Mouse (Mus musculus): Measurements from ENCODE around the gene Adprh.
"Not testable (repeated sequence)": the region's sequence is repeated elsewhere in the genome, so short reads cannot be mapped to it uniquely, and the experiment has no call there.

Gene Adprh

DNA sequence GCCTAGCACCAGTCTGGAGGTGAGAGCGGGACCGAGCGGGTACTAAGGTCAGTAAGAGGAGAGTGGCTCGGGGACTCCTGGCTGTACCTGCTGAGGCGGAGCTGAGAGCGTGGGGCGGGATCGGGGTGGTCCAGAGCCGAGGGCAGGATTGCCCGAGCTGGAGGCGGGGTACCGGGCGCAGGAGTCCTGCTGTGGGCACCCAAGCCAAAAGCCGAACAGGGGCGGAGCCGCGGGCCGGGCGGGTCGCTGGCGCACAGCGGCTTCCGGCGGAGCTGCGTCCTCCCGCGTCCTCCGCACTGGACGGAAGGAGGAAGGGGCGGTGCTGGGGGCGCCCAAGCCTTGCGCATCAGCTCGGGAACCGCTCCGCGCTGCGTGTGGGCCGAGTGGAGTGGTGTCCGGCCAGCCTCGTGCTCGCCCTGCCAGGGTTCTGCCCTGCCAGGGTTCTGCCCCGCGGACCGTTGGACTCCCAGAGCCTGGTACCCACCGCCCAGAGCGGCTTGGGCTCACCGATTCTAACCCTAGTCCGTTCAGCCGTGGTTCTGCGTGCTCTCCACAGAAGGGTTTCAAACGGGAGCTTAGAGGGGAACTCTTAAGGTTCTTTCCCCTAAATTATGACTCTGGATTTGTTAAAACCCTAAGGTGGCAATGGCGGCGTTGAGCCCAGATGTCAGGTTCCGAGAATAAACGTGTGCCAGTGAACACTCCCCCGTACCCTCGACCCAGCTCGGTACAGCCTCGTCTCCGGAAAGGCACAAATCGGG, at the start of gene Adprh:
Gene Adprh, minus strand, starts transcription at position 262 of the 761 bp plus-strand sequence.
- peak; percentile 83 for DNase-seq (ENCODE audit: low spot score)

DNA sequence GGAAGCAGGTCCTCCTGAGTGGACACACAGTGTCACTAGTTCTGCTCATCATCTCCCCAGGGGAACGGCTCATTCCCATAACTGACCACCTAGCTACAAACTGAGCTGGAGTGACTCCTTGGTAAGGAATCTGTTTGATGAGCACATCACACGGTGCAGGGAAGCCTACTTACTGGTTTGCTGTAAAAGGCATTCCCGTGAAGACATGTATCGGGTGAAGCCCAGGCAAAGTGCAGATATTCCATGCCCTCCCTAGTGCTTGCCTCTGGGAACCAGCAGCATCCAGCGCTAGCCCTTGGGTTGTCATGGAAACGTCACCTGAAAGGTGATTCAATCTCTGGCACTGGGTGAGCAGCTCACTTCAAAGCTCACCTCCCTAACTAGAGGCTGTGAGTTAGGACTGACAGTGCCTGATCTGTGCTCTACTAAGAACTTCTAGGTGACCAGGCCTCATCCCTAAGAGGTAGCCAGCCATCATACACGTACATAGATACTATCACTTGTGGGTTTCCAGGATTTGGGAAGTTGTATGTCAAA, 44.2 kb upstream of the Adprh start:
- no peak for DNase-seq (ENCODE audit: low spot score)

DNA sequence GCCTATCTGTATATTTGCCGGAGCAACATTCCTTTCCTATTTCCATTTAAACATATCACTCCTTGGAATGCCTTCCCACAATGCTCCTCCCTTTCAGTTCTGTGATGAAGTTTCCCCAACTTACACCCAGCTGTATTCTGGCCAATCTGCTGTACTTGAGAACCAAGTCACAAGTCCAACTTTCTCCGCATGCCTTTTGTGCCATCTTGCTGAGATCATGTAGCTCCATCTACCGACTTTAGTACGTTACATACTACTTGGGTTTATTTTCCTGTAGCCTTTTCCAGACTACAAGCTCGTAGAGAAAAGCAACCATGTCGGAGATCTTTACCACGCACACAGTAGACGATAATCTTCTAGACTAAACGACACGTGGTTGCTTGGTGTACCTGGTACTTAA, 41.4 kb upstream of the Adprh start:
- DNase-seq (ENCODE audit: low spot score), result no peak

DNA sequence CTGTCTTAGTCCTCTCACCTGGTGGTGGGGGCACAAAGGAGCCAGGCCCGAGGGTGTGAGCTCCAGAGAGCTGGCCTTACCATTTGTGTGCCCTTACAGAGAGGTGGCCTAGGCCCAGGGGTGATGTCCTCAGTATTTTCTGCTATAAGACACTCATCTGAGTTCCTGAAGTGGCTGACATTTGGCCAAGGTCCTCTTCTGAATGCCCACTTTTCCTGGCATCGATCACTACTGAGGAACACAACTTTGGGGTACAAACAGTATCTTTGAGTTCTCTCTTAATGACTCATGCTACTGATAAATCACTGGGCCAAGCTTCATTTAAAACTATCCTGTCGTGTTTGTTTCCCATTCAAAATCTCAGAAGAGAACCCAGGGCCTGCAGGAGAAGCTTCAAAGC, 40.0 kb upstream of the Adprh start:
- DNase-seq (ENCODE audit: low spot score), result no peak

DNA sequence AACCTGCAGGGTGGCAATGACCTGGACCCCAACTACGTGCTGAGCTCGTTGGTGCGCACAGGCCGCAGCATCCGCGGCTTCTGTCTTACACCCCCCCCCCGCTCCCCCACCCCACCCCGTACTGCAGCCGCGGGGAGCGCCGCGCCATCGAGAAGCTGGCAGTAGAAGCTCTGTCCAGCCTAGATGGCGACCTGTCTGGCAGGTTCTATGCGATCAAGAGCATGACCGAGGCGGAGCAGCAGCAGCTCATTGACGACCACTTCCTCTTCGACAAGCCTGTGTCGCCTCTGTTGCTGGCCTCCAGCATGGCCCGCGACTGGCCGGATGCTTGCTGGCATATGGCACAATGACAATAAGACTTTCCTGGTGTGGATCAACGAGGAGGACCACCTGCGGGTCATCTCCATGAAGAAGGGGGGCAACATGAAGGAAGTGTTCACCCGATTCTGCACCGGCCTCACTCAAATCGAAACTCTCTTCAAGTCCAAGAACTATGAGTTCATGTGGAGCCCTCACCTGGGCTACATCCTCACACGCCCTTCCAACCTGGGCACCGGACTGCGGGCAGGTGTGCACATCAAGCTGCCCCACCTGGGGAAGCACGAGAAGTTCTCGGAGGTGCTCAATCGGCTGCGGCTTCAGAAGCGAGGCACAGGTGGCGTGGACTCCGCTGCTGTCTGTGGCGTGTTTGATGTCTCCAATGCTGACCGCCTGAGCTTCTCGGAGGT, 31.2 kb upstream of the Adprh start:
- DNase-seq (ENCODE audit: low spot score), result no peak

DNA sequence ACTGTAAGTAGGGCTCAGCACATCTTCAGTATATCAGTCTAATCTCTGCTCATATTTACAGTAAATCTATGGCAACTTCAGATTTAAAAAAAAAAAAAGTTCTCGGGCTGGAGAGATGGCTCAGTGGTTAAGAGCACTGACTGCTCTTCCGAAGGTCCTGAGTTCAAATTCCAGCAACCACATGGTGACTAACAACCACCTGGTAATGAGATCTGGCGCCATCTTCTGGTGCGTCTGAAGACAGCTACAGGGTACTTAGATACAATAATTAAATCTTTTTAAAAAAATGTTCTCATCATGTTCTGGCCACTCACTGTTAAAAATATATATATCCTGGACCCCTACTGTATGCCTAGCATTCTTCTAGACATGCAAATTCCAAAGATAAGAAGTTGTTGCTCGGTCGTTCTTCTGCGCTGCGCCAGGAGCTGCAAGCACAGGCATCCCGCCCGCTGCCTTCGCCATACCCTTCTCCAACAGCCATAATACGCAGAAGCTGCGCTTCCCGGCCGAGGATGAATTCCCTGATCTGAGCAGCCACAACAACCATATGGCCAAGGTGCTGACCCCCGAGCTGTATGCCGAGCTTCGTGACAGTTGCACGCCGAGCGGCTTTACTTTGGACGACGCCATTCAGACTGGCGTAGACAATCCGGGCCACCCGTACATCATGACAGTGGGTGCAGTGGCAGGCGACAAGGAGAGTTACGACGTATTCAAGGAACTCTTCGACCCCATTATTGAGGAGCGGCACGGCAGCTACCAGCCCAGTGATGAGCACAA, 30.5 kb upstream of the Adprh start:
- DNase-seq (ENCODE audit: low spot score), result no peak

DNA sequence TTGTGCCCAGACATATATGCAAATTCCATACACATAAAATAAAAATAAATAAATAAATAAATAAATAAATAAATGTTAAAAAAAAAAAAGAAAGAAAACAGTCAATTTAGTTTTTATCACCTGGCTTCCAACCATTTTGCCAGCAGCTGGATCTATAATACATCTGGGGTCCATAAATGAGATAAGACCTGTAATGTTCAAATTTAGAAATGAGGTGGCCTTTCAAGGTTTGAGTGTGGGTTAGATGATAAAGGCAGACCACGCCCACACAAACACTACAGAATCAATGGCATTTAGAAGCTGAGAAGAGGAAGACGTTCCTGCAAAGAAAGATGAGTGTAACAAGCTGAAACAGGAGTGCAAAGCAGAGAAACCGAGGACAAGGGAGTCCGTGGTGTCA, 28.8 kb upstream of the Adprh start:
- DNase-seq (ENCODE audit: low spot score), result no peak

DNA sequence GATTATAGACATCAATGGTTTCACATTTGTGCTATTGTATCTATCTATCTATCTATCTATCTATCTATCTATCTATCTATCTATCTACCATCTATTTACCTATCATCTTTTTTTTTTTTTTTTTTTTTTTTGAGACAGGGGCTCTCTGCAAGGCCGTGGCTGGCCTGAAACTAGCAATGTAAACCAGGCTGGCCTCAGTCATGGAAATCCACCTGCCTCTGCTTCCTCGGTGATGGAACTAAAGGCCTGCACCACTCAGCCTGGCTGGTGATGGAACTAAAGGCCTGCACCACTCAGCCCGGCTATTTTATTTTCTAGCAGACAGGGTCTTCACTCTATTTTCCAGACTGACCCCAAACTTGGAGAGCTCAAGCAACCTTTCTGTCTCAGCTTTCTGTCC, 25.8 kb upstream of the Adprh start:
- no peak for DNase-seq (ENCODE audit: low spot score)

DNA sequence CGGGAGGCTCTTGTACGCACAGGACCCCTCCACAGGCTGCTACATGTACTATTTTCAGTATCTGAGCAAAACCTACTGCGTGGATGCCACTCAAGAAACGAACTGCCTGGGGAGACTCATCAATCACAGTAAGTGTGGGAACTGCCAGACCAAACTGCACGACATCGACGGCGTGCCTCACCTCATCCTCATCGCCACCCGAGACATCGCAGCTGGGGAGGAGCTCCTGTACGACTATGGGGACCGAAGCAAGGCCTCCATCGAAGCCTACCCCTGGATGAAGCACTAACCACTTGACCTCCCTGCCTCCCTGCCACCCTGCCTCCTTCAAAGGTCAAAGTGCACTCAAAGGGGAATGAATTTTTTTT, 24.7 kb upstream of the Adprh start:
- not testable (repeated sequence) for DNase-seq (ENCODE audit: low spot score)

DNA sequence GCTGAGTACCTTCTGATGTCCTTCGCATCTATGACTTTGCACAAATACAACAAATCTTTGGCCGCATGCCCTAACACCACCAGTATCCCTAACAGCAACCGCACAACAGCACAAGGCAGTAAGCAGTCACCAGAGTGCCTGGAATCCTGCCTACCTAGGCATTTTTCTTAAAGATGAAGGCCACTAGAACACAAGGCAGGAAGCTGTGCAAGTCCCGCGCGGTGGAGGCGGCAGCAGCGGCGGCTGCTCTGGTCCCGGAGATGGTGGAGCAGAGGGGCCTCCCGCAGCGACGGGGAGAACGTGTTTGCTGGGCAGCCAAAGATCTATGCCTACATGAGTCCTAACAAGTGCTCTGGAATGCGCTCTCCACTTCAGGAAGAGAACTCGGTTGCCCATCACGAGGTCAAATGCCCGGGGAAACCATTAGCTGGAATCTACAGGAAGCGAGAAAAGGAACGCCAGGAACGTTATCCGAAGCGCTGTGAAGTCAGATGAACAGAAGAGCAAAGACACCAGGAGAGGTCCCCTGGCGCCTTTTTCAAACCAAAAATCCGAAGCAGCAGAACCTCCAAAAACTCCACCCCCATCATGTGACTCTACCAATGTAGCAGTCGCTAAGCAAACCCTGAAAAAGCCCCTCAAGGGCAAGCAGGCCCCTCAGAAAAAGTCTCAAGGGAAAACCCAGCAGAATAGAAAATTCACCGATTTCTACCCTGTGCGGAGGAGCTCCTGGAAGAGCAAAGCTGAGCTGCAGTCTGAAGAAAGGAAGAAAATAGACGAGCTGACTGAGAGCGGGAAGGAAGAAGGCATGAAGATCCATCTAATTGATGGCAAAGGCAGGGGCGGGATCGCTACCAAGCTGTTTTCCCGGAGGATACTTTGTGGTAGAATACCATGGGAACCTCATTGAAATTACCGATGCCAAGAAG, 24.1 kb upstream of the Adprh start:
- DNase-seq (ENCODE audit: low spot score), result no peak

DNA sequence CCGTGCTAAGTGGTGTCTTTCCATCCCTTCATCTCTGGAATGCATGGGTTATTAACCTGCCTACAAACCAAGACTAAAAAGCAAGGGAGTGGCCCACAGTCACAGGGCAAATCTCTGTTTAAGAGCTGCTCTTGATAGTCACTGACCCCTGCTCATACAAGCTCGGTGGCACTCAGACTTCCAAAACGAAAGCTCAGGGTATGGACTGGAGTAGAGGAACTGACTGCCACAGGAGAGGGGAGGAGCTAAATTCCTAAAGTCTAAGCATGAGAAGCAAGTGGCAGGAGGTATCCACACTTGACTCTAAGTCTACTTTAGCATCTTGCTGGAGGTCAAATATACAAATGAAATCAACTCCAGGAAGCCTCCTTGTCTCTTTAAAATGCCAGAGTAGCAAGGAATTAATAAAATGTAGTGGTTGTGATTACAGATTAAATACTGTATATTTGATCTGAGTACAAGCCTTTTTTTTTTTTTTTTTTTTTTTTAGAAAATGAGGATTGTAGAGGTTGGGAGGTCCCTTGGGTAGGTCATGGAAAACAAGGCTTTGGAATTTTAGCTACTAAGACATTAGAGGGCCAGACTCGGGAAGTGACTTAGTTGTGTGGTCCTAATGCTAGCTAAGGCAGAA, 23.3 kb upstream of the Adprh start:
- DNase-seq (ENCODE audit: low spot score), result no peak

DNA sequence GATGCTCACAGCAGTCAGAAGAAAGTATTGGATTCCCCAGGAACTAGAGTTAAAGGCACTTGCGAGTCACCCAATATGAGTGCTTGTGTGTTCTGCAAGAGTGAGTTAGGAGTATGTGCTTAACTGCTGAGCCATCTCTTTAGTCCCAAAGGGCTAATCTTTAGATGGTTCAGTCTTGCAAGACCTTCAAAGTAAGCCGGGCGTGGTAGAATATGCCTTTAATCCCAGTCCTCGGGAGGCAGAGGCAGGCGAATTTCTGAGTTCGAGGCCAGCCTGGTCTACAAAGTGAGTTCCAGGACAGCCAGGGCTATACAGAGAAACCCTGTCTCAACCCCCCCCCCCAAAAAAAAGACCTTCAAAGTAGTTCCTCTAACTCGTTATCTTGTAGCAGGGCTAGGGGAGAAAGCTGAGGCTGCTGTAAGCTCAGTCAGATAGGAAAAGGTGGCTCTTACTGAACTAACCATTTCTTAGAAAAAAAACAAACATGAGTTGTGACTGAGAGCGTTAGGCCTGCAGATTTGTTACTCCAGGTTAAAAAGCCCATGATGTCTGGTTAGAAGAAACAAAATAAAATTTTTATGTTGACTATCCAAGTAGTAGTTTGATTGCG, 22.3 kb upstream of the Adprh start:
- no peak for DNase-seq (ENCODE audit: low spot score)

DNA sequence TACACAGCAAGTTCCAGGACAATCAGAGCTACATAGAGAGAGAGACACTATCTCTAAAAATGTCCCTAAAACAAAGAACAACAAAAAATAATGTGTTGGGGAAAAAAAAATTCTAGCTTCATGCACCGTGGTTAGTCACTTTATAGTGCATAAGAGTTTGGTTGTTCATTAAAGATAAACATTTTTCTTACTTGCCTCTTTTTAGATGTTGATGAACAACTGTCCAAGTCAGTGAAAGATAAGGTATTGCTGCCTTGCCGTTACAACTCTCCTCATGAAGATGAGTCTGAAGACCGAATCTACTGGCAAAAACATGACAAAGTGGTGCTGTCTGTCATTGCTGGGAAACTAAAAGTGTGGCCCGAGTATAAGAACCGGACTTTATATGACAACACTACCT, 21.2 kb upstream of the Adprh start:
- no peak for DNase-seq (ENCODE audit: low spot score)

DNA sequence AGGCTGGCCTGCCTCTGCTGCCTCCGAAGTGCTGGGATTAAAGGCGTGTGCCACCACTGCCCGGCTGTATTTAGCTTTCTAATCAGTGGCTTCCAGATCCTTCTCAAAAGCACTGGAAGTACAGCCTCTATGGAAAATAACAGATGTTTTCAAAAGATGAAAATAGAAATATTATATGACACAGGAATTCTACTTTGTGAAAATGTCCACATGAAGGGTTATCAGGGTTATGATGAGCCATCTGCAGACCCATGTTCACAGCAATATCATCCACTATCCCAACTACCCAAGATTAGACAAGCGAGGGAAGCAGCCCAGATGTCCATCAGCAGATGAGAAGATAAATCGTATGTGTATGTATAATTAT, 20.0 kb upstream of the Adprh start:
- no peak for DNase-seq (ENCODE audit: low spot score)

DNA sequence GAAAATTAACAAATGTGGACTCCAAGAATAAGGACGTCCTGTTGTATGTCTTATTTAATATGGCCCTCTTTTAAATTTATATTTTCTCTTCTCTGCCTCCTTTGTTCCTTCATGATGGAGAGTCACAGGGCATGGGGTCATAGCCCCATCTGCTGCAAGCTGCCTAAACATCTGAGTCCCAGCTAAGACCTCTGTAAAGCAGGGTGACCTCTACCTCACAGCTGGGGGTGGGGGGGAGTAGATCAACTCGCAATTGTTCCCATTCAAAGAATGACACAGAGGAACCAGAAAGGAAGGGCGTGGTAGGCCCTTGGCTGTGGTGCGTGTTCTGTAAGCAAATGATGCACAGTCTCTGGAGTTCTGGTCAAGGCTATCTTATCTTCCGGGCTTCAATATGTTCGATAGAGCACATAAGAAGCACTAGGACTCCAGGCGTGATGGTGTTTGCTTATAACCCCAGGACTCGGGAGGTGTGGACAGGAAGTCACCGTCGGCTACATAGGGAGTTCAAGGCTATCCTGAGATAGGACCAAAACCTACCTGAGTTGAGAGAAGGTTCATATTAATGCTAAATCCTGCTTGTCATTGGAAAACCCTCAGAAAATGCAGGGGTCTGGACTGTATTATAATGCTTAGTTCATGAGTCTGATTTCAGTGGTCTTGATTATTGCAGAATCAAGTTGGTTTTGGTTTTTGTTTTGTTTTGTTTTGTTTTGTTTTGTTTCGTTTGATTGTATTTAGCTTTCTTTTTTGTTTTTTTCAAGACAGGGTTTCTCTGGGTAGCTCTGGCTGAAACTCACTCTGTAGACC, 19.4 kb upstream of the Adprh start:
- DNase-seq (ENCODE audit: low spot score), result no peak

DNA sequence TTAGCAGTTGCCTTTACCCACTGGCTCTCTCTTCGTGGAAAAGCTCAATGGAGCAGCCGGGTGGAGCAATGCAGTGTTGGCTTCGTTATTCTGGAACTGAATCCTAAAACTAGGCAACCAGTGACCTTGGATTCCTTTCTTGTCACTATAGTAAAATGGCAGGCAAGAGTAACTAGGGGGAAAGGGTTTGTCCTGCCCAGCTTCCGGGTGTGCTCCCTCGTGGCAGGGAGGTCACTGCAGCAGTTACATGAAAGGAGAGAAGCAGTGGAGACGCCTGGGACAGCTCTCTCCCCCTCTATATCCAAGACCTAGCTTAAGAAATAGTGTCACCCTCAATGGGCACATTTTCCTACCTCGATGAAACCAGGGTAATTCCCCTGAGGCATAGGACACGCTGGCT, 16.9 kb upstream of the Adprh start:
- DNase-seq (ENCODE audit: low spot score), result no peak

DNA sequence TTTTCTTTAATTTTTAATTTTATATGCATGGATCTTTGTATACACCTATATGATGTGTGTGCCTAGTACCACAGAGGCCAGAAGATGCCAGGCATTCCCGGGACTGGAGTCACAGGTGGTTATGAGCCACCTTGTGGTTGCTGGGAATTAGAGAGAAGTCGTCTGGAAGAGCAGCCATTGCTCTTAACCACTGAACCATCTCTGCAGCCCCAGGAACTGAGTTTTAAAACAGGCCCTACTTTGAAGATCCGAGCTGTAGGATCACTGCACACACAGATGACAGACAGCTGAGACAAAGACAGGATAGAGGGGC, 16.2 kb upstream of the Adprh start:
- DNase-seq (ENCODE audit: low spot score), result no peak

DNA sequence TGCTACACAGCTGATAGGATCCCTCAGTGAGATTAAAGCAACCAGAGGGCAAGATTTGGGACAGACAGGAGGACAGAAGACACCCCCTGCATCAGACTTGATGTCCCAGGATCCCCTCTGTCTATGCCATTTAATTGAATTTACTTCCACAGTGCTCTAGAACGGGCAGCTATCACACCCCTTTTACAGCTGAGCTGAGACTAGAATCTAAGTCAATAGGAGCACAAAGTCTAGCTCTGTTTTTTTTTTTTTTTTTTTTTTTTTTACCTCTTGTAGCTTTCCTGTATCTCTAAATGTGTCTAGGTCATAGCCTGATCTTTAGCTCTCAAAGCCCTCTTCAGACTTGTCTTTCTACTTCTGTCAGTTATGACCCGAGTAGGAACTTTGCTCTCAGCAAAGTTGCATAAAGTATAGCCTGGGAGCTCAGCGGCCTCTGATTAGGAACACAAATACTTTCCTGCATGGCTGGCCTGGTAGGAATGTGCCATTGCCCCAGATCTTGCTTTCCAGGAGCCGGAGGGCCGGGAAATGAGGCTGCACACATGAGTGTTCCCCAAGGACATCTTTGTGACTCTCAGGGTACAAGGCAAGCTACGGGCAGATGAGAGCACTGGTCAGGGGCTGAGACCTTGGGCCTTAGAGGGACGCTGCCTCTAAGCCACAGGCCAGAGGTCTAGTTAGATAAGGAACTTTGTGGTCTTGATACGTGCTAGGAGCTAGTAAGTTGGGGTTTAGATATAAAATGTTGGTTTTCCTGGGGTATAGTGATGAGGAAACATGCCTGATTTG, 15.6 kb upstream of the Adprh start:
- DNase-seq (ENCODE audit: low spot score), result no peak
